Mouse (Mus musculus) liver, embryonic 14.5 days (tissue): ENCODE measurements around the gene Rac3.

Experiments
- CTCF ChIP-seq: IDR thresholded peaks from 2 replicates; pipeline ENCODE4 v1.5.1; 2016; ENCODE audit warnings: antibody characterized with exemption, low read depth, control low read depth
- EP300 ChIP-seq: IDR thresholded peaks from 2 replicates; pipeline ENCODE4 v1.6.1; 2016; ENCODE audit warnings: antibody characterized with exemption, low read depth

DNA sequence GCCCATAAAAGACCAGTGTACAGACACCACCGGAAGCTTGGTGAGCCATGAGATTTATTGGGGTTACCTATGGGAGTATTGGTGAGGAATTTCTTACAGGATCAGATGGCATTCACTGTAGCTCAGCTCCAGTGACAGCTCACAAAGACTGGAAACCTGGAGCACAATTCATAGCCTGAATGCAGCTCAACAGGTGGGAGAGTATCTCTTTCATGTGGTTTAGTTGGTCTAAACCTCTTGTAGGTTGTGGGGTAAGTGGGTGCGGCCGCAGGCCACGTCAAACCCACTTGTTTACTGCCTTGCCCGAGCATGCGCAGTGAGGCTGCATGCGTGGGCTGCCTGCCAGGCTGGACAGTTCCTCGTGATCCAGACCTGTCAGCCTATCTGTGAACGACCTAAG lies 39.0 kb downstream of the Rac3 start:
- TF ChIP-seq CTCF (no peak), EP300 (no peak)
